Mouse (Mus musculus) hindbrain, embryonic 10.5 days (tissue): ENCODE measurements around the gene Arpp19. TPM values are rescaled to one million over a fixed set of nuclear protein-coding genes. Genes with fewer than 3 reads are reported as not detected.

Experiments
- DNase-seq: peaks from one replicate; pipeline ENCODE4 v3.0.0-alpha.2; 2017; ENCODE audit warnings: low spot score
- H3K27ac ChIP-seq: fragments of 300-500 bp; sonication (generic); 2 replicates; pipeline ENCODE4 v1.5.1; 2016; ENCODE audit warnings: mild to moderate bottlenecking, moderate library complexity
- H3K27me3 ChIP-seq: fragments of 300-500 bp; sonication (generic); 2 replicates; pipeline ENCODE4 v1.6.1; 2016; ENCODE audit warnings: mild to moderate bottlenecking; ENCODE audit not compliant: poor library complexity, insufficient read depth, severe bottlenecking
- H3K36me3 ChIP-seq: fragments of 300-500 bp; sonication (generic); 2 replicates; pipeline ENCODE4 v1.6.1; 2016; ENCODE audit warnings: mild to moderate bottlenecking, moderate library complexity
- H3K4me1 ChIP-seq: fragments of 300-500 bp; sonication (generic); replicated peaks from 2 replicates; pipeline ENCODE4 v1.6.1; 2016; ENCODE audit warnings: mild to moderate bottlenecking
- H3K4me3 ChIP-seq: fragments of 300-500 bp; sonication (generic); 2 replicates; pipeline ENCODE4 v1.5.1; 2016; ENCODE audit warnings: mild to moderate bottlenecking, moderate library complexity
- H3K9me3 ChIP-seq: fragments of 300-500 bp; sonication (generic); 2 replicates; pipeline ENCODE4 v1.6.1; 2016; ENCODE audit warnings: mild to moderate bottlenecking, moderate library complexity
- WGBS: fragments of 180-500 bp; shearing (Covaris S2); methylation state at CpG from one replicate; pipeline ENCODE4 v1.1.7; 2016; 5-methylcytosine and 5-hydroxymethylcytosine counted together
- polyA plus RNA-seq: library from polyadenylated mRNA; unstranded; fragments of >200 nt; fragmentation: Nextera tagmentation; extraction: Ambion mirVana; gene quantifications from 2 replicates; pipeline ENCODE4 v1.2.1, GENCODE M21; 2016

Gene Arpp19
- 320 and 348 TPM in 2 replicates for polyA plus RNA-seq

DNA sequence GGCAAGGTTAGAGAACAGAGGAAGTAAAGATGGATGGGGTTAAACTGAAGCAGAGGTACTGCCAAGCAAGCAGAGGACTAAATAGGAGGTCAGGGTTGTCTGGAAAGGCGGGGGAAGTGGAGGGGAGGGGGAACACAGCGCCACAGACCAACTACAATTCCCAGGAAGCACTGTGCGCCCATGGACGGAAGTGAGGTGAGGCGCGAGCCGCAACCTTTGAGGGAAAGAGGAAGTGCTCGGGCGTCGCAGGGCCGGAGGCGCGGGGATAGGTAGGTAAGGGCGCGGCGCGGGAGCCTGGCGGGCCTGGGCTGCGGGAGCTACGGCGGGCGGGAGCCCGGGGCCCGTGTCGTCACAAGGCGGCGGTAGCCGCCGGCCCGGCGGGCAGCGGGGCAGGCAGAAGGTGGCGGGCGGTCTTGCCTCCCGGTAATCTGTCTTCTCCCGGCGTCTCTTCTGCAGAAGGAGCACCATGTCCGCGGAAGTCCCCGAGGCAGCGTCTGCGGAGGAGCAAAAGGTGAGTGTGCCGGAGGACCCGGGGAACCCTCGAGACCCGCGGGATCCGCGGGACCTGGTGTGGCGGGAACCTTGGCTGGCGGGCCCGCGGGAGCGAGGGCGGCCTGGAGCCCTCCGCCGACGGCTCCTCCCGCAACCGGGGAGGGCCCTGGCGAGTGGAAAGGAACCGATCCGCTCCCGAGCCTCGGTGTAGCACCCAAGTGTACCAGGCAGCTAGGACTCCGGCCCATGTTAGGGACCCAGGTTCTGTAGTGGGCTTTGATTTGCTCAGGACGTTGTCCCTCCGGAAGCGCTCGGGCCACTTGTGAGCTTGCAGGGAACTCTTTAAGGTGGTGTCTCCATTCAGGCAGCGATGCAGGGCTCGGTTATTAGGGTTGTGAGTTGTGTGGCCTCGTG lies at the start of gene Arpp19:
TSS of gene Arpp19 (plus strand) at position 164 of the 906 bp plus-strand sequence.
- peaks cover 17% of the 10 kb centered on the region for H3K36me3 ChIP-seq
- DNase-seq, result peak; percentile 88
- H3K27me3 ChIP-seq, result no peaks in the 10 kb centered on the region
- peak within 1 kb of the TSS; percentile 93 for H3K27ac ChIP-seq
- WGBS, result under 1% methylated on average over 73 of the region's 73 CpGs
- H3K4me1 ChIP-seq, result peaks cover 17% of the 10 kb centered on the region
- H3K9me3 ChIP-seq, result no peaks in the 10 kb centered on the region
- peak within 1 kb of the TSS; percentile 98 for H3K4me3 ChIP-seq

DNA sequence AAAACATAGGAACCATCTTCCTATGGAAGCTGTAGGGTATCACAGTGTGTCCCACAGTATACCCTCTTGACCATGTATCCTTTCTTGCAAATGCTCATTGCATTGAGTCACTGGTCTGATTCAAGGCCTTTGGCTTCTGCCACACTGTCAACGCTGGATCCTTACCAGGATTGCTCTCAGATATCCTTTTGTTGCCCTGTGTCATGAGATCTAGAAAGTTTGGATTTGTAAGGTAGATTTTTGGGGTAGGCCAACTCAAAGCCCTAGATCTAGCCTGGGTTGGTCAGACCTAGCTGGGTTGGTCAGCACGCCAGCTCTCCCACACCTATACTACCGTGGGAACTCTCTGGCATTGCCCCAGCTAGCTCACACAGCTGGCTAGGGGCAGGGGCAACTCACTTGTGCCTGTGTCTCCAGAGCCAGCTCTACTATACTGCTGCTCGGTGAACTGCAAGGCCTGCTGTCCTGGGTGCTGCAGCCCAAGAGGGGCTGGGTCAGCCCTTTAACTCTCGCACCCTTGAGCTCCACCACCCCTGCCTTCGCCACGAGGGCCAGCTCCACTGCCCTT lies 48.4 kb upstream of the Arpp19 start:
- no peaks in the 10 kb centered on the region for H3K36me3 ChIP-seq
- H3K27me3 ChIP-seq, result no peaks in the 10 kb centered on the region
- no peaks in the 10 kb centered on the region for H3K9me3 ChIP-seq
- no peak for DNase-seq
- H3K4me1 ChIP-seq, result 0 out of 2 replicates have a peak, but pooled peaks cover 15% of the 10 kb centered on the region
- WGBS, result 91% methylated on average over 7 of the region's 7 CpGs
- H3K27ac ChIP-seq, result no peak overlapping the region
- no peak overlapping the region for H3K4me3 ChIP-seq

DNA sequence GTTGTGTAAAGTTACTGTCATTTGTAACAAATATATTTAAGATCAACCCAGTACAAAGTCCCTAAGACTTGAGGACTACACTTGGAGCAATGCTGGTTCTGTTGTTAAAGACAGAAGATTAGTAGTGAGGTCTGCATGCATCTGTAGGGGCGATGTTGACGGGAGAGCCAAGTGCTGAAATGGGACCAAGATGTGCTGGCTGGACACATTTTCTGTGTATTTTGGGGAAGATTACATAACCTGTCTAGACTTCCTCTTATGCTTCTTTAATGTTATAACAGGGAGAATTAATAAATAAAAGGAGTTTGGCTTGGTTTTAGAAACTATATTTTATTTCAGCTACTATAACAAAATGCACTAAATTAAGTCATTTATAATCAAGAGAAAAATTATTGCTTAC lies 47.4 kb upstream of the Arpp19 start:
- 86% methylated on average over 2 of the region's 2 CpGs for WGBS
- Histone ChIP-seq H3K9me3 (no peaks in the 10 kb centered on the region), H3K4me3 (no peak overlapping the region)

DNA sequence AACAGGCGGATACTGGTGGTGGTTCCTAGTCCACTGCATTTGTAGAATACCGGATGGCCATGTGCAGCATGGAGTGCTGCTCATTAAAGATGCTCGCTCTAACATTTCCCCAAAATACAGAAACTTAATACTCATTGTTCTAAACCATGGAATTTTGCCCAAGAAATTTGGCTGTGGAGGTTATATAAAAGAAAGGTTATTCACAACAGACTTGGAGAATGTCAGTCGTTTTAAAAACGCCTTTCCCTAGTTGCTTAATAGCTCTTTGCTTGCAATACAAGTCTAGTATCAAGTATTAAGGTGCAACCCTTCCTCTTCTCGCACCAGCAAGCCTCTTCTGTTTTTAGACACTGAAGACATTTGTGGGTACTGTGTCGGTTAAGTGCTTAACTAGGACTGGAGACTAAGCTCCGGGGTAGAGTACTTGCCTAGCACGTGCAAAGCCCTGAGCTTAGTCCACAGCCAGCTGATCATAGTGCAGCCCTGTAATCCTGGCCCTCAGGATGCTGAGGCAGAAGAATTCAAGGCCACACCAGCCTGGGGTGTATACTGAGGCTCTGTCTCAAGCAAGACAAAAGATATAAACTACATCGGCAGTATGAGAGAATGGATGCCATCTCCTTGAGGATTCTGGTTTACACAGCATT lies 42.7 kb upstream of the Arpp19 start:
- Histone ChIP-seq H3K27me3 (no peaks in the 10 kb centered on the region), H3K4me1 (no peaks in the 10 kb centered on the region), H3K36me3 (no peaks in the 10 kb centered on the region), H3K4me3 (no peak overlapping the region), H3K9me3 (no peaks in the 10 kb centered on the region), H3K27ac (no peak overlapping the region)
- DNase-seq, result no peak
- 89% methylated on average over 10 of the region's 10 CpGs for WGBS

More for the DNA sequence above, 47.4 kb upstream of the Arpp19 start:
- no peak for DNase-seq
- Histone ChIP-seq H3K4me1 (0 out of 2 replicates have a peak, but pooled peaks cover 15% of the 10 kb centered on the region), H3K27me3 (no peaks in the 10 kb centered on the region), H3K27ac (no peak overlapping the region), H3K36me3 (no peaks in the 10 kb centered on the region)

DNA sequence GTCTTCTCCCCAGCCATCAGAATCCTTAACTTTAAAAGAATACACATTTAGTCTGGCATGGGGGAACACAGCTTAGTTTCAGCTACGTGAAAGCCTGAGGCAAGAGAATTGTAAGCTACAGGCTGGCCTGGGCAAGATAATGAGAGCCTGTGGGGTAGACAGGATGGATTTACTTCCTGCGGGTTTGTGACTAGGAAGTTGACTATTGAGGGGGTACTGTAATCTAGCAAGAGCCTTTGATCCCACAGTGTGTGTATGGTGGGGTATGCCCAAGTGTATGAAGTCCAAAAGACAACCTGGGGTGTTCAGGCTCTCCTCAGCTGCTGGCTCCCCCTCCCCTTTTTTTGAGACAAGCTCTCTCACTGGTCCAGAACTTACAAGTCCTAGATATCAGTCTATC lies 41.1 kb upstream of the Arpp19 start:
- Histone ChIP-seq H3K27ac (no peak overlapping the region), H3K9me3 (no peaks in the 10 kb centered on the region), H3K4me3 (no peak overlapping the region), H3K4me1 (no peaks in the 10 kb centered on the region), H3K27me3 (no peaks in the 10 kb centered on the region), H3K36me3 (no peaks in the 10 kb centered on the region)
- DNase-seq, result no peak
- 66% methylated on average over 2 of the region's 2 CpGs for WGBS

DNA sequence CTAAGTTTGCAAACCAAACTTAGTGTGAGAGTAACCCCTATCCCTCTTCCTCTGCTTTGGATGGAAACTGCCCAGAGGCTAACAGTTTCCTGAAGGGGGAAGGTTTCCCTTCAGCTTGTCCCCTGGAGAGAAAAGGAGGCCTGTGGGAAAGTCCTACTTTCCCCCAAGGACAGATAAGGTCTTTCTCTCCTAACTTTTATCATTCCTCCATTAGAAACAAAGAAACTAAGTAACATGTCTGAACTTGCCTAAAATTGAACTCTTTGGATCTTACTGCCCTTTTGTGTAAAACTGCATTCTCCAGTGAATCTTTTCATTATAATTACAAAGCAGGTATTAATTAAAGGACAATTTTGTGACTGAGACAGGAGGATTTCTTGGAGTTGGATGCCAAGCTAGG lies 39.4 kb upstream of the Arpp19 start:
- H3K4me1 ChIP-seq, result no peaks in the 10 kb centered on the region

DNA sequence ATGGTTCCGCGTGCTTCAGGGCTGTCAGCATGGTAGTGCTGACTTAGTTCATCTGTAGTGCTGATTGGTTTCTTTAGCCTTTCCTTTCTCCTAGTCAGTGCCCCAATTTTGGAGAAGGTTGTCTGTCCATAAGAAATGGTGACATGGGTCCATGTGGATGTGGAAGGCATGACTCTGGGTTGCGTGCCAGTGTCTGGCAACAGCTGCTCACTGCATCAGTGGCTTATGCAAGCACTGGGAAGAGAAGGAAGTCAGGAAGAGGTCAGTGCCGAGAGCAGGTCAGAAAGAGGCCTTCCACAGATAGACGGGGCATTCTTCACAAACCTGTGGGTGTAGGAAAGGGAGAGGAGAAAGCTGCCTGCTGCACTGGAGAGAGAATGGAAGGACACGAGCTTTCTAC lies 36.4 kb upstream of the Arpp19 start:
- Histone ChIP-seq H3K27ac (no peak overlapping the region), H3K27me3 (no peaks in the 10 kb centered on the region), H3K4me3 (no peak overlapping the region), H3K9me3 (no peaks in the 10 kb centered on the region), H3K4me1 (no peaks in the 10 kb centered on the region), H3K36me3 (peaks cover 3% of the 10 kb centered on the region; the same call in 1 of the 2 replicates)
- no peak for DNase-seq
- 91% methylated on average over 6 of the region's 6 CpGs for WGBS

More for the DNA sequence above, 39.4 kb upstream of the Arpp19 start:
- DNase-seq, result no peak
- H3K27me3 ChIP-seq, result no peaks in the 10 kb centered on the region
- H3K9me3 ChIP-seq, result no peaks in the 10 kb centered on the region
- H3K36me3 ChIP-seq, result no peaks in the 10 kb centered on the region
- no peak overlapping the region for H3K27ac ChIP-seq
- H3K4me3 ChIP-seq, result no peak overlapping the region

DNA sequence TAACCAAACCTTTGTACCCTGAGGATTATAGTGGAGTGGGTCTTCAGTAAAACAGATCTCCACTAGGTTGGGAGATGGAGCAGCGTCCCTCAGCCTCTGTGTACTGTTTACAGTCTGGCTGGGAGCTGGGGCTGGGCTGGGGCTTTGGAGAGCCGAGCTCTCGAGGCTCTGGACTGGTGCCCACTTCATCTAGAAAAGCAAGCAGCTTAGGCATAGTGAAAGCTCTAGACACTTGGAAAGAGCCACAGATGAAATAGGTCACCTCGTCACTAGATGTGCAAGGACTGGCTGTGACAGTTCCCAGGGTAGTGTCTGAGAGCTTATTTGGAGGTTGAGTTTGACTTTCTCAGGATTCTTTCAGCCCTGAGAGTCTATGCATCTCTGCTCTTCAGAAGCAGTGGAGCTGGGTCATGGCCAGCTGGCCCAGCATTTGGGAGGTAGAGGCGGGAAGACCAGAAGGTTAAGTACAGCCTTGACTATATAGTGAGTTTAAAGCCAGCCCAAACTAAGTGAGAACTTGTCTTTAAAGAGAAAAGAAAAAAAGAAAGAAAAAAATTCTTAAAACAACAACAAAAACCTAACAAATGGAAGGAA lies 35.7 kb upstream of the Arpp19 start:
- 83% methylated on average over 5 of the region's 5 CpGs for WGBS
- Histone ChIP-seq H3K27me3 (no peaks in the 10 kb centered on the region), H3K9me3 (no peaks in the 10 kb centered on the region), H3K27ac (no peak overlapping the region), H3K4me1 (no peaks in the 10 kb centered on the region), H3K36me3 (peaks cover 9% of the 10 kb centered on the region), H3K4me3 (no peak overlapping the region)
- DNase-seq, result no peak

DNA sequence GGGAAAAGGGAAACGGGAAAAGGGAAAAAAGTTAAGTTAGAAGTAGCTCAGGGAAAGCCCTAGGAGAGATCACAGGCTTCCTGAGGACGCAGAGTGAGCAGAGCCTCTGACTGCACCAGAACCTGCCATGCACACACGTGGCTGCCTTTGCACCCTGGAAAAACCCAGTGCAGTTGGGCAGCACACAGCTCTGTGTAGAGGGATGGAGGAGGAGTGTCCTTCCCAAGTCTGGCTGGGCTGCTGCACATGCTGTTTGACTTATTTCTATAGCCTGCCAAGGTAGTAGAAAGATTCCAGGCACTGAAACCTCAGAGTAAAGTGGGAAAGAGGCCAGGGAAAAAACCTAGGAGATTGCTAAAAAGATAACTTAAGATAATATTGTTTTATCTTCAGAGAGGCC lies 35.2 kb upstream of the Arpp19 start:
- WGBS, result 71% methylated on average over 3 of the region's 3 CpGs
- Histone ChIP-seq H3K9me3 (no peaks in the 10 kb centered on the region), H3K4me1 (no peaks in the 10 kb centered on the region), H3K27me3 (no peaks in the 10 kb centered on the region), H3K36me3 (peaks cover 12% of the 10 kb centered on the region), H3K4me3 (no peak overlapping the region), H3K27ac (no peak overlapping the region)
- DNase-seq, result no peak

DNA sequence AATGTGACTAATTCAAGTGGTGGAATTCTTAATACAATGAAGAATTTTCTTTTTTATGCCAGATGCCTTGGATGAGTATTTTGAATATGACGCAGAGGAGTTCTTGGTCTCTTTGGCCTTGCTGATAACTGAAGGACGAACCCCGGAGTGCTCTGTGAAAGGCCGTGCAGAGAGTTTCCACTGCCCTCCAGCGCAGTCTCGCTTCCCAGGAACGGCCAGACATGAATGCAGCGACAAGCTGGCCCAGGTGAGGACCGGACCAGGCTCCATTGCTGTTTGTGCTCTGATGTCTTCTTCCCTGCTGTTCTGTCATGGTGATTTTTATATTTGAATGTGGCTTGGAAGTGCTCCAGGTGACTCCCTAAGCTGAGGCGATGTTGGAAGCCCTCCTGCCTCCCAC lies 33.2 kb upstream of the Arpp19 start:
- H3K4me3 ChIP-seq, result no peak overlapping the region
- H3K36me3 ChIP-seq, result peaks cover 21% of the 10 kb centered on the region
- peaks cover 3% of the 10 kb centered on the region; the same call in 1 of the 2 replicates for H3K4me1 ChIP-seq
- no peaks in the 10 kb centered on the region for H3K27me3 ChIP-seq
- no peak for DNase-seq
- no peaks in the 10 kb centered on the region for H3K9me3 ChIP-seq
- WGBS, result 92% methylated on average over 10 of the region's 10 CpGs
- no peak overlapping the region for H3K27ac ChIP-seq

DNA sequence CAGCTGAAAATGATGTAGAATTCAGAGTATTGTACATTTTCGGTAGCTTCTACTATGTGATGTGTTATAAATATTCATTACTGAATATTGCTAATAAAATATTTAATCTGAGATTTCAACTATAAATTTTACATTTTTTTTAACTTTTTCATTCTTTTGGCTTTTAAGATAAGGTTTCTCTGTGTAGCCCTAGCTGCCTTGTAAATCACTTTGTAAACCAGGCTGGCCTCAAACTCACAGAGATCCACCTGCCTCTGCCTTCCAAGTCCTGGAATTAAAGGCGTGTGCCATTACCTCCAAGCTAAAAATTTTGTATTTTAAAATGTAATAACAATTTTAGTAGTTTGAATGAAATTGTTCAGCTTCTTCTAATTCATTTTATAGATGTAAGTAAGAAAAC lies 20.8 kb upstream of the Arpp19 start:
- no peaks in the 10 kb centered on the region for H3K9me3 ChIP-seq
- WGBS, result 94% methylated on average over 2 of the region's 2 CpGs
- DNase-seq, result no peak
- no peaks in the 10 kb centered on the region for H3K4me1 ChIP-seq
- no peak overlapping the region for H3K4me3 ChIP-seq
- no peaks in the 10 kb centered on the region for H3K27me3 ChIP-seq
- H3K36me3 ChIP-seq, result peaks cover 34% of the 10 kb centered on the region
- H3K27ac ChIP-seq, result no peak overlapping the region

DNA sequence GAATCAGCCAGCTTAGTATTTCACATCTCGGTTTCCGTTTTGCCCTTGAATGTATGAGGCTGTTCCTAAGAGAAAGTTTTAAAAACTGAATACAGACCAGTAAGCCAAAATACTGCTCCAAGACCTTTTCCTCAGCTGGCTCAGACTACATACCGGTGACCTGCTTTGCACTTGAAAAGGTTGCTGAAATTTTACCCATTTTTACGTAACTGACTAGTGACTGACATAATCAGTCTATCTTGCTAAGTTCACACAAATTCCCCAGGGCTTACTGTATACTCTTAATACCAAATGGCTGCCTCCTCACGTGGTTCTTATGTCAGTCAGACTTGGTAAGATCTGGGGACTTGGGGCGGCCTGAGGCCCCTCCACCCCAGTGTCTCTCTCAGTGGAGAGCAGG lies 18.2 kb upstream of the Arpp19 start:
- no peak overlapping the region for H3K4me3 ChIP-seq
- H3K27me3 ChIP-seq, result no peaks in the 10 kb centered on the region
- peaks cover 4% of the 10 kb centered on the region; the same call in 1 of the 2 replicates for H3K4me1 ChIP-seq
- peaks cover 30% of the 10 kb centered on the region for H3K36me3 ChIP-seq
- H3K27ac ChIP-seq, result no peak overlapping the region
- no peak for DNase-seq
- no peaks in the 10 kb centered on the region for H3K9me3 ChIP-seq
- WGBS, result 90% methylated on average over 6 of the region's 6 CpGs
